Mouse (Mus musculus) heart, postnatal 0 days (tissue): Measurements from ENCODE around the gene Tgm4. TPM values are rescaled to one million over a fixed set of nuclear protein-coding genes. Genes with fewer than 3 reads are reported as not detected.

Experiments used
- ATAC-seq: fragments of 200-750 bp; cut with Nextera tagmentation; 2 replicates; pipeline ENCODE4 v1.8.0; 2017; ENCODE audit warnings: low read depth, moderate number of reproducible peaks, moderate library complexity; ENCODE audit not compliant: insufficient read depth
- DNase-seq: peaks from one replicate; pipeline ENCODE4 v3.0.0-alpha.2; 2016; ENCODE audit warnings: low spot score
- H3K27ac ChIP-seq: fragments of 300-500 bp; sonication (generic); 2 replicates; pipeline ENCODE4 v1.5.1; 2014; ENCODE audit warnings: low read depth, mild to moderate bottlenecking
- H3K27me3 ChIP-seq: fragments of 300-500 bp; sonication (generic); 2 replicates; pipeline ENCODE4 v1.6.1; 2014; ENCODE audit warnings: low read length, mixed read lengths; ENCODE audit not compliant: control insufficient read depth, insufficient read depth
- H3K36me3 ChIP-seq: fragments of 300-500 bp; sonication (generic); replicated peaks from 2 replicates; pipeline ENCODE4 v1.6.1; 2014; ENCODE audit warnings: low read length, mixed read lengths; ENCODE audit not compliant: control insufficient read depth, insufficient read depth
- H3K4me1 ChIP-seq: fragments of 300-500 bp; sonication (generic); 2 replicates; pipeline ENCODE4 v1.6.1; 2014; ENCODE audit warnings: antibody characterized with exemption; ENCODE audit not compliant: control insufficient read depth, insufficient read depth
- H3K4me2 ChIP-seq: fragments of 300-500 bp; sonication (generic); 2 replicates; pipeline ENCODE4 v1.6.1; 2014; ENCODE audit warnings: low read depth, mild to moderate bottlenecking, low read length, moderate library complexity
- H3K4me3 ChIP-seq: fragments of 300-500 bp; sonication (generic); 2 replicates; pipeline ENCODE4 v1.5.1; 2014; ENCODE audit warnings: low read depth, low read length
- H3K9ac ChIP-seq: fragments of 300-500 bp; sonication (generic); replicated peaks from 2 replicates; pipeline ENCODE4 v1.6.1; 2014; ENCODE audit warnings: low read depth, low read length, mixed read lengths
- H3K9me3 ChIP-seq: fragments of 300-500 bp; sonication (generic); replicated peaks from 2 replicates; pipeline ENCODE4 v1.6.1; 2016; ENCODE audit warnings: low read length; ENCODE audit not compliant: control insufficient read depth
- CTCF ChIP-seq: IDR thresholded peaks from 2 replicates; pipeline ENCODE4 v1.5.1; 2016; ENCODE audit warnings: antibody characterized with exemption, control low read depth, low read depth
- EP300 ChIP-seq: IDR thresholded peaks from 2 replicates; pipeline ENCODE4 v1.6.1; 2016; ENCODE audit warnings: antibody characterized with exemption, low read depth
- WGBS: fragments of 180-500 bp; shearing (Covaris S2); extraction: QIAGEN DNeasy Blood & Tissue Kit; methylation state at CpG from one replicate; pipeline ENCODE4 v1.1.7; 2014; 5-methylcytosine and 5-hydroxymethylcytosine counted together
- polyA plus RNA-seq: library from polyadenylated mRNA; unstranded; fragments of >200 nt; fragmentation: Nextera tagmentation; extraction: Ambion mirVana; gene quantifications from 2 replicates; pipeline ENCODE4 v1.2.1, GENCODE M21; 2015
- total RNA-seq: library from RNA; depleted of rRNA; stranded (reverse); fragments of >200 nt; gene quantifications from 2 replicates; pipeline ENCODE4 v1.2.3, GENCODE M21; 2014; ENCODE audit warnings: low replicate concordance

Gene Tgm4
- total and polyA plus RNA-seq, 2 experiments from 2014 or later = 0.20 TPM; not detected in 1

DNA sequence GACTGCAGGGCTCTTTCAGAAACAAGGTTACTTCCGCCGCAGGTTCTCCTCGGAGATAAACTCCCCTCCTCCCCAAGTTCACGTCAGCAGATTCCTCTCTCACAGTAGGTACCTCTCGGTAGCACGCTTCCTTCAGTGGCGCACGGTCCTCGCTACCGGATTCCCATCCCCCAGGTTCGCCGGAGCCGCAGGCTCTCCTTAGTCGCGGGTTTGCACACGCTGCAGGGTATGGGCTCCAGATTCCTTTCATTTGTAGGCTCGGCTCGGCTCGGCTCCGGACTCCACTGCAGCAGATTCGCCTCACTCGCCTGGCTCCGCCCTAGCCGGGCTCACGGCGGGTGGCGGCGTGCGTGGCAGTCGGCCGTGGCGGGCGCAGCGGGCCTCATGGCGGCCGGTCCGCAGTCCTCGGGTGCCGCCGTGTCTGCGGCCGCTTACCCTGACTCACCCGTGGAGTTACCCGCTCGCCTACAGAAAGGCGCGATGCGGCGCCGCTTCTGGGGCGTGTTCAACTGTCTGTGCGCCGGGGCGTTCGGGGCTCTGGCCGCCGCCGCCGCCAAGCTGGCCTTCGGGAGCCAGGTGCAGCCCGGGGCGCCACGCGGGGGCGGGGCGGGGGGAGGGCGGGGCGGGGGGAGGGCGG, 13.4 kb upstream of the Tgm4 start, which contains the start of gene Tmem42:
Gene Tmem42, plus strand, starts transcription at position 332 of the 637 bp plus-strand sequence.
- peak within 1 kb of the TSS; percentile 89 for H3K4me3 ChIP-seq
- TF ChIP-seq EP300 (no peak), CTCF (no peak)
- peak within 1 kb of the TSS; percentile 85 for H3K4me2 ChIP-seq
- no peaks in the 10 kb centered on the region for H3K9me3 ChIP-seq
- DNase-seq (peak; percentile 83), ATAC-seq (peak; percentile 98)
- H3K27me3 ChIP-seq = no peaks in the 10 kb centered on the region
- H3K27ac ChIP-seq = peak within 1 kb of the TSS; percentile 93
- WGBS = under 1% methylated on average over 45 of the region's 69 CpGs
- H3K36me3 ChIP-seq = peaks cover 18% of the 10 kb centered on the region
- peak within 1 kb of the TSS; percentile 78 for H3K9ac ChIP-seq
- peaks cover 15% of the 10 kb centered on the region; the same call in 1 of the 2 replicates for H3K4me1 ChIP-seq

GRCm38 (mm10) chr9:123021636-123022379, 12.7 kb upstream of the Tgm4 start:
- H3K27ac ChIP-seq = 0 out of 2 replicates have a peak overlapping the region, but pooled peaks have one; percentile 93
- 38% methylated on average over 16 of the region's 24 CpGs for WGBS
- peak overlapping the region; percentile 85 for H3K4me2 ChIP-seq
- H3K27me3 ChIP-seq = no peaks in the 10 kb centered on the region
- no peaks in the 10 kb centered on the region for H3K9me3 ChIP-seq
- ATAC-seq = no peak; the same call in 1 of the 2 replicates
- no peak for DNase-seq
- H3K4me3 ChIP-seq = peak overlapping the region; percentile 89
- TF ChIP-seq EP300 (no peak), CTCF (no peak; the same call in 1 of the 2 replicates)
- peak overlapping the region; percentile 78; the same call in 1 of the 2 replicates for H3K9ac ChIP-seq
- H3K36me3 ChIP-seq = peaks cover 12% of the 10 kb centered on the region
- peaks cover 15% of the 10 kb centered on the region; the same call in 1 of the 2 replicates for H3K4me1 ChIP-seq

GRCm38 (mm10) chr9:123024201-123024600, 10.3 kb upstream of the Tgm4 start:
- Histone ChIP-seq H3K9me3 (no peaks in the 10 kb centered on the region), H3K4me2 (no peak overlapping the region), H3K4me3 (no peak overlapping the region), H3K4me1 (peaks cover 14% of the 10 kb centered on the region; the same call in 1 of the 2 replicates), H3K27ac (no peak overlapping the region), H3K9ac (no peak overlapping the region), H3K36me3 (no peaks in the 10 kb centered on the region), H3K27me3 (no peaks in the 10 kb centered on the region)
- DNase-seq = no peak
- WGBS = 89% methylated on average over 2 of the region's 2 CpGs
- no peak for TF ChIP-seq CTCF
- no peak for TF ChIP-seq EP300
- ATAC-seq = no peak

GRCm38 (mm10) chr9:123031496-123032246, 2.9 kb upstream of the Tgm4 start:
- H3K27ac ChIP-seq = no peak overlapping the region
- no peak for ATAC-seq
- 73% methylated on average over 13 of the region's 13 CpGs for WGBS

DNA sequence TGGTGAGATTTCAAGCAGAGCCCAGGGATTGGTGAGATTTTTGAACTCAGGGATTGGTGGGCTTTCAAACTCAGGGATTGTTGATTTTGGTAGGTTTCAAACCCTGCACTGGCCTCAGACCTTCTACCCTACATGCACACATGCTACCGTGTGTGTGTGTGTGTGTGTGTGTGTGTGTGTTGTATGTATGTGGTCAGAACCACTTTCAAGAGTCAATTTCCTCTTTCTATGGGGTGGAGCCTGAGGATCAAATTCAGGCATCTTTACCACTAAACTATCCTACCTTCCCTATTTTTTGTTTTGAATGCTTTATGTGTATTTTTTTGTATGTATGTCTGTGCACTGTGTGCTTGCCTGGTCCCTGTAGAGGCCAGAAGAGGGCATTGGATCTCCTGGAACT, 13.1 kb downstream of the Tgm4 start:
- Histone ChIP-seq H3K4me2 (no peak overlapping the region), H3K9ac (no peak overlapping the region), H3K4me1 (no peaks in the 10 kb centered on the region), H3K27ac (no peak overlapping the region), H3K36me3 (no peaks in the 10 kb centered on the region), H3K27me3 (no peaks in the 10 kb centered on the region), H3K9me3 (no peaks in the 10 kb centered on the region), H3K4me3 (no peak overlapping the region)
- DNase-seq (no peak), ATAC-seq (no peak)
- TF ChIP-seq EP300 (no peak), CTCF (no peak)
- WGBS = 65% methylated on average over 1 of the region's 1 CpGs

More at GRCm38 (mm10) chr9:123031496-123032246, 2.9 kb upstream of the Tgm4 start:
- H3K27me3 ChIP-seq = no peaks in the 10 kb centered on the region
- DNase-seq = no peak
- TF ChIP-seq EP300 (no peak), CTCF (no peak)
- H3K4me2 ChIP-seq = no peak overlapping the region
- H3K4me3 ChIP-seq = no peak overlapping the region
- no peaks in the 10 kb centered on the region for H3K36me3 ChIP-seq
- H3K4me1 ChIP-seq = no peaks in the 10 kb centered on the region
- no peak overlapping the region for H3K9ac ChIP-seq
- no peaks in the 10 kb centered on the region for H3K9me3 ChIP-seq
